Mouse (Mus musculus): ENCODE data around the gene Tbx2.

DNA sequence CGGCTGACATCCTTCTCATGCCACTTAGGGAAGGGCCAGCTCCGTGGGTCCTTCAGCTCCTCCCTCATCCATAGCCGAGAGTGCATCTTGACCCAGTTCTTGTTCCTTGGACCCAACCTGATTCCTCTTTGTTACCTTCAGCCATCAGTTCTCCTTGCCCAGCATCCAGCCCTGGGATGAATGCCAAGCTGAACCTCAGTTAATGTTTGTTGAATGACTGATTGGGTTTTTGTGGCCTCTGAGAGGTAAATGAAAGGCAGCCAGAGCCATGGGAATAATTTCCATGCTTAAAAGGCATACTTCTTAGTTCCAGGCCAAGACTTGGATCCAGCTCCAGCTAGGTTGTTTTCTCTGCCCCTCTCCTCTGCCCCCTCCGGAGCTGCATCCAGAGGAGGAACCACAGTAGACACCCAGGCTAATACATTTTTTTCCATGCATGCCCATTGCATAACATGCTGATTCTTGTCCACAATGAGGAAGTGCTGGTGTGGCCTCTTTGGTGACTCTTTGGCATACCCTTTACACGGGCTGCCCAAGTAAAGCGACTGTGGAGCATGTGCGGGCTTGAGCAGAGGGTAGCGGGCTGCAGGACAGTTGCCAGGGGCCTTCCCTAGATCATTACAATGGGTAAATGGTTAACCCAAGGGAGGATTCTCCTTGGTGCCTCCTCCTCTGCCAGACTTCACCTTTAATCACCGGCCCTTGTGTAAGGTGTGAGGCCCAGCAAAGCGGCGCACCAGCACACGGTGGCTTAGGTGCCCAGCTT is 20.0 kb upstream of the Tbx2 start:
- no peak for TF ChIP-seq ZKSCAN1 (IDR thresholded peaks at IDR 0.05; ENCODE audit: borderline replicate concordance, low read depth, low read length)
- TF ChIP-seq BHLHE40 (IDR thresholded peaks at IDR 0.05; ENCODE audit: low read depth, low read length): peak; percentile 80
- no peak for TF ChIP-seq CTCF (conservative IDR thresholded peaks at IDR 0.05 in 1 of 2, IDR thresholded peaks at IDR 0.05 in 1 of 2; ENCODE audit: low read depth in 2 of 2, low read length in 2 of 2)
- TF ChIP-seq CHD2 (IDR thresholded peaks at IDR 0.05; ENCODE audit: low read length): no peak
- no peak for TF ChIP-seq TCF12 (IDR thresholded peaks at IDR 0.05; ENCODE audit: low read depth, low read length)
- TF ChIP-seq RAD21 (IDR thresholded peaks at IDR 0.05; ENCODE audit: low read depth, low read length): no peak
- no peak for TF ChIP-seq MAX (IDR thresholded peaks at IDR 0.05; ENCODE audit: low read length)
- TF ChIP-seq ZMIZ1 (IDR thresholded peaks at IDR 0.05; ENCODE audit: low read depth, low read length): no peak
- no peak for TF ChIP-seq UBTF (IDR thresholded peaks at IDR 0.05; ENCODE audit: low read depth, low read length)
- no peak for TF ChIP-seq HCFC1 (IDR thresholded peaks at IDR 0.05; ENCODE audit: low read depth, low read length)
- TF ChIP-seq EP300 (IDR thresholded peaks at IDR 0.05; ENCODE audit: low read length): peak; percentile 42; the same call in 1 of the 2 replicates
